Mouse (Mus musculus) spleen, postnatal 0 days (tissue): Measurements from ENCODE around the gene Olig1. TPM values are rescaled to one million over a fixed set of nuclear protein-coding genes. Genes with fewer than 3 reads are reported as not detected.

Source experiments
- polyA plus RNA-seq: library from polyadenylated mRNA; unstranded; fragments of >200 nt; fragmentation: Nextera tagmentation; extraction: Ambion mirVana; gene quantifications from 2 replicates; pipeline ENCODE4 v1.2.1, GENCODE M21; 2015

Olig1 gene
- polyA plus RNA-seq = 0.06 TPM in 1 of 2 replicates, not detected in the other

DNA sequence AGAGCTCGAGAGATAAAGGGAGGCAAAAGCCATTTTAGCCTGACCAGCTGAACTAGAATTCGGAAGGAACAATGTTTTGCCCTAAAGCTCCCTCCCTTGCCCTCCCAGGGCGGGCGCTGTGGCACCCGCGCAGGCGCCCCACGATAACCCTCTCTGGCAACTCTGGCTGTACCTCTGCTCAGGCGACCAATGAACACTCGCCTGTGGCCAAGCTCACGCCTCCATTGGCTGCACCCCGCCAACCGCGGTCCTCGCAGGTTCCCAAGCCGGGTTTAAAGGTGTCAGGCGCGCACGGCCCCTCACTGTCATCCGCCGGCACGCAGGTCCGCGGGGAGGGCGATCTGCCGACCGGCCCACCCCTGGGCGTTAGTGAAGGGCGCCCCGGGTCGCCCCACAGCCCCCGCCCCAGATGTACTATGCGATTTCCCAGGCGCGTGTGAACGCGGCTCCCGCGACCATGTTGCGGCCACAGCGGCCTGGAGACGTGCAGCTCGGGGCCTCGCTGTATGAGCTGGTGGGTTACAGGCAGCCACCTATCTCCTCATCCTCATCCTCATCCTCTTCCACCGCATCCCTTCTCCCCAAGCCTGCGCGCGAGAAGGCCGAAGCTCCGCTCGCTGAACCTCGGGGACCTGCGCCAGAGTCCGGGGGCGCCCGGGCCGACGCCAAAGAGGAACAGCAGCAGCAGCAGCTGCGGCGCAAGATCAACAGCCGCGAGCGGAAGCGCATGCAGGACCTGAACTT lies at the start of gene Olig1:
Gene Olig1, plus strand, starts transcription at position 305 of the 744 bp plus-strand sequence.

DNA sequence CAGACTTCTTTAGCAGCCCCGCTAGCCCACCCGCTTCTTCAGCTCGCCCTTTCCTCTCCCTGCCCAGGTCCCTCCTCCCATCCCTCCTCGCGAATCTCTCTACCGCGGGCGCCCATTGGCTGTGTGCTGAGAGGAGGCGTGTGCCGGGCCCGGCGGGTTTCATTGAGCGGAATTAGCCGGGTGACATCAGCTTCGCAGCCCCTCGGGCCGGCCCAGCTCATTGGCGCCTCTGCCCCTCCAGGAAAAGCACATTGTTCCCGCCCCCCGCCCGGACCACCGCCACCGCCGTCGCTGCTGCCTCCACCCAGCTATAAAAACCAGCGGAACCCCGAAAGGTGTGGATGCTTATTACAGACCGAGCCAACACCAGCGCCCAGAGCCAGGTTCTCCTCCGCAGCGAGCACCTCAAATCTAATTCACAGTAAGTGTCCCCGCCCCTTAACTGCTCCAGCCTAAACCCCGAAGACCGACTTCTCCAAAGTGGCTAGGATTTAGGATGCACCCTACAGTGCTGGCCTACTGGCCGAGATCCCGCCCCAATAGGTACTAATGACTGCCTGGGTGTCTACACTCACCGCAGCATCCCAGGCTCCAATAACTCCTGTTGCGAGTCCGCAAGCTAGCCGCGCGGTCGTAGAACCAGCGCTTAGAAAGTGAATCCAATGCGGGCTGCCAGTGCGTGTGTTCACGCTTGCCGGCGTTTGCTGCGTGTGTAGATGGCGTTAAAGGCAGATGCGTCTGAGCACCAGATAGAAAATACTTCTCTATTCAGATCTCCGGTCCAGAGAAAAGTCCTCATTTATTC lies 44.1 kb upstream of the Olig1 start, which contains the start of gene Olig2:
Gene Olig2, plus strand, starts transcription at position 225 of the 805 bp plus-strand sequence.

Other genes starting within 250 kb of the Olig1 start
- 27.7 and 30.4 TPM in 2 replicates for gene Paxbp1, start 225.2 kb upstream of the Olig1 start, polyA plus RNA-seq
- gene 4932438H23Rik, start 174.7 kb upstream of the Olig1 start, polyA plus RNA-seq = 0.05 TPM in 1 of 2 replicates, not detected in the other
- gene Olig2, start 44.3 kb upstream of the Olig1 start, polyA plus RNA-seq = not detected in 2 replicates
- gene Ifnar2, start 103.0 kb downstream of the Olig1 start, polyA plus RNA-seq = 75.0 and 87.8 TPM in 2 replicates
- not detected in 2 replicates for gene Gm21970, start 121.9 kb downstream of the Olig1 start, polyA plus RNA-seq
- 37.2 and 42.3 TPM in 2 replicates for gene Il10rb, start 136.4 kb downstream of the Olig1 start, polyA plus RNA-seq
- 20.7 and 25.3 TPM in 2 replicates for gene Ifnar1, start 215.5 kb downstream of the Olig1 start, polyA plus RNA-seq